Mouse (Mus musculus): ENCODE results near the gene Fam83g.

Fam83g gene

GRCm38 (mm10) chr11:61652216-61652615, 31.7 kb upstream of the Fam83g start:
- no peak for DNase-seq (ENCODE audit: low spot score)

GRCm38 (mm10) chr11:61652686-61653447, 31.0 kb upstream of the Fam83g start, which contains the start of gene Grap:
Gene Grap (plus strand): TSS chr11:61653265.
- DNase-seq (ENCODE audit: low spot score) = no peak

GRCm38 (mm10) chr11:61653568-61653967, 30.3 kb upstream of the Fam83g start:
- no peak for DNase-seq (ENCODE audit: low spot score)

- no peak for DNase-seq (ENCODE audit: low spot score)
These were observed 29.0 kb upstream of the Fam83g start for GRCm38 (mm10) chr11:61654786-61655311.

GRCm38 (mm10) chr11:61655649-61656048, 28.2 kb upstream of the Fam83g start:
- no peak for DNase-seq (ENCODE audit: low spot score)

- DNase-seq (ENCODE audit: low spot score) = no peak
These were observed 27.6 kb upstream of the Fam83g start for GRCm38 (mm10) chr11:61656148-61656850.

- no peak for DNase-seq (ENCODE audit: low spot score)
These were observed 26.5 kb upstream of the Fam83g start for GRCm38 (mm10) chr11:61657432-61657831.

GRCm38 (mm10) chr11:61658360-61658922, 25.4 kb upstream of the Fam83g start:
- DNase-seq (ENCODE audit: low spot score) = no peak

- DNase-seq (ENCODE audit: low spot score) = no peak
These were observed 24.7 kb upstream of the Fam83g start for GRCm38 (mm10) chr11:61659011-61659858.

- DNase-seq (ENCODE audit: low spot score) = no peak
These were observed 23.9 kb upstream of the Fam83g start for GRCm38 (mm10) chr11:61660001-61660400.

GRCm38 (mm10) chr11:61660806-61661392, 23.0 kb upstream of the Fam83g start:
- DNase-seq (ENCODE audit: low spot score) = no peak

- no peak for DNase-seq (ENCODE audit: low spot score)
These were observed 21.7 kb upstream of the Fam83g start for GRCm38 (mm10) chr11:61662189-61662588.

- no peak for DNase-seq (ENCODE audit: low spot score)
These were observed 18.5 kb upstream of the Fam83g start for GRCm38 (mm10) chr11:61665401-61665800.

- DNase-seq (ENCODE audit: low spot score) = no peak
These were observed 17.7 kb upstream of the Fam83g start for GRCm38 (mm10) chr11:61665991-61666799.

- DNase-seq (ENCODE audit: low spot score) = no peak
These were observed 16.6 kb upstream of the Fam83g start for GRCm38 (mm10) chr11:61667248-61667647.

- no peak for DNase-seq (ENCODE audit: low spot score)
These were observed 16.1 kb upstream of the Fam83g start for GRCm38 (mm10) chr11:61667782-61668181.

- no peak for DNase-seq (ENCODE audit: low spot score)
These were observed 14.1 kb upstream of the Fam83g start for GRCm38 (mm10) chr11:61669492-61670490.

GRCm38 (mm10) chr11:61671781-61672383, 12.0 kb upstream of the Fam83g start:
- no peak for DNase-seq (ENCODE audit: low spot score)

- no peak for DNase-seq (ENCODE audit: low spot score)
These were observed 10.2 kb upstream of the Fam83g start for GRCm38 (mm10) chr11:61673686-61674085.

Data from layer of hippocampus, adult 9-10 months (tissue).